Mouse (Mus musculus) cerebellum, adult 18-20 months (tissue): ENCODE measurements around the gene Tspan5.

Source experiments
- DNase-seq, 2 experiments: peaks; one replicate each; pipeline ENCODE4 v3.0.0; 2021

Tspan5 gene

DNA sequence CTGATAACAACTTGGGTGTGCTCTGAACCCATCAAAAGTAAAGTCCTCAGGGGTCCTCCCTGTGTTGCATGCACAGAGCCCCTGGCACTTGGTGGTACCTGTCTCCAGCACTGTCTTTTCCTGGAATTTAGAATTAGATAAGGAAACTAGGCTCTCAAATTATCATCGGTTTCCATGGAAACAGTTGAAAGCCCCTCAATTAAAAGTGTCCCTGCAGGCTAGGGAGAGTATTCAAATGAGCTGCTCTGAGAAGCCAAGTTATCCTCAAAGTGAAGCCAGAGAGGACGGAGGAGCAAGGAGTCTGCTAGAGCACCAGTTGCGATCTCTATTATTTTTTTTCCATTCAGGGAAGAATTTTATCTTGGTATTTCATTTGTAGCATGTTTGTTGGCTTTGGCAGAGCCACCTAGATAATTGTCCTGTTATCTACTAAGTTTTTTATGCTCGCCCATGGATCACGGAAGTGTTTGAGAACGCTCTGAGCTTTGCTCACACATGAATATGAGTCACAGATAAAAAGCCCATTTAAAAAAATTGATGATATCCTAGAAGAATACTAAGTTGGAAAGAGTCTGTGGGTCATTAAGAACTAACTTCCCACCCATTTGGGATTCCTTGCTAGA is 139.8 kb downstream of the Tspan5 start:
- no peak for DNase-seq

GRCm38 (mm10) chr3:138886121-138886520 is 144.1 kb downstream of the Tspan5 start:
- no peak for DNase-seq

- DNase-seq = peak; percentile 29 to 47
These were observed 147.2 kb downstream of the Tspan5 start for GRCm38 (mm10) chr3:138889214-138889613.

DNA sequence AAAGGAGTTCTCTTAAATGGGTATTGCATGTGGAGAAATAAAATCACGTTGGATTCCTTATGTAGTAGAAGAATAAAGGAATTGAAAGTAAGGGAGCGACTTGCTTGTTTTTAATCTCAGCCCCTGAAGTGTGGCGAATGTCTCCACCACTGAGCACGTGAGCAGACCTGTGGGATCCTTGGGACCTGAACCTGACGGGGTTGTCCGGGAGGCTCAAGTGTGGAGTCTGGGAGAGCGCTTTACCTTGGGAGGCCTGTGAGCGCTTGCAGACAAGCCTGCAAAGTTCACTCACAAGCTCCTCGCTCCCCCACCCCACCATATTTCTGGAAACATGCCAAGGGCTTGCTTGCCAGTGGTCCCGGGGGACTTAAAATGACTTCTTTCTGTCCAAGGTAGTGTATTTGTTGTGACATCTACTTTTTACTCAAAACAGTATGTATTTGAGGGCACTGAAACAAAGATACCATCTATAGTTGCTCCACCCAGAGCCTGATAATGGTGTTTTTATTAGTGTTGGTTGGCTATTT is 147.8 kb downstream of the Tspan5 start:
- DNase-seq = no peak

DNA sequence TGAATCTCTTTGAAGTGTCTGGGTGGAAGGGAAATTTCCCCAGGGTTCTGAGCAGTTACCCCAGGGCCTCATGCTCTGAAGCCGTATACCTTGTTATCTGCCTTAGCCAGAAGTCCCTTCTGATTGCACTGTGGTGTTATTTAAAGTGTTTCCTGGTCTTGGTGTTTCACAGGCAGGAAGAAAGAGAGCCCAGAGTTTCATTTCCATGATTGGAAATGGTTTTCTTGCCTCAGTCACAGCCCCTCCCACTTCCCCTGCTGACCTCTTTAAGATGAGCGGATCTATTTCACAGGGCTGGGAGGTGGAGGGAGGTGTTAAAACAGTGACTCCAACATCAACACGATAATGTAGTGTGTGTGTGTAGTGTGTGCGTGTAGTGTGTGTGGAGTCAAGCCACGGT is 151.5 kb downstream of the Tspan5 start:
- DNase-seq = no peak

GRCm38 (mm10) chr3:138897500-138897899 is 155.5 kb downstream of the Tspan5 start:
- no peak for DNase-seq

- DNase-seq = no peak
These were observed 156.1 kb downstream of the Tspan5 start for GRCm38 (mm10) chr3:138898055-138898454.

DNA sequence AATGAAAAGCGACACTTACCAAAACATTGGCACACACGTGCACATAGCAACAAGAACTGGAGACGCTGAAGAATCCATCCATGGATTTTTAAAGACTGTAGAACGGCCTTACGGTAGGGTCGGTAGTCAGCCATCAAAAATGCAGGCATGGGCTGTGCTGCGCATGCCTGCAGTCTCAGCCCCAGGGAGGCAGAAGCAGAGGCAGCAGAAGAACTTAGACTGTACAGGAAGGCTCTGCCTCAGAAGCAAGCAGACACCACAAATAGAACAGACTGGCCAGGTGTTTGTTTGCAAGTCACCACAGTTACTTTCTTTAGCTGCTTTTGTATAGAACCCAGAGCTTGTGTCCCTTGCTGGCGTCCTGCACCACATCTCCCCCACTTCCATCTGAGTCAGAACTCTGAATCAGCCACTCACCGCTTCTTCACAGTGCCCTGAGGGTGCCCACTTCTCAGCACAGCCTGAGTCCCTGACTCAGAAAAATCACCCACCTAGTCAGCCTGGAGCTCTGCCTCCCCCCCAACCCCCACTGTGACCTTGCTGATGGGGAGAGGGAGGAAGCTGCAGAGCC is 158.7 kb downstream of the Tspan5 start:
- DNase-seq = no peak

- DNase-seq = peak in 1 of 2 experiments; percentile 19
These were observed 163.7 kb downstream of the Tspan5 start for GRCm38 (mm10) chr3:138905678-138906077.

- peak; percentile 78 to 81 for DNase-seq
These were observed 164.3 kb downstream of the Tspan5 start for GRCm38 (mm10) chr3:138906112-138906880.

- no peak for DNase-seq
These were observed 167.3 kb downstream of the Tspan5 start for GRCm38 (mm10) chr3:138909313-138909712.

- no peak for DNase-seq
These were observed 170.5 kb downstream of the Tspan5 start for GRCm38 (mm10) chr3:138912504-138912903.

DNA sequence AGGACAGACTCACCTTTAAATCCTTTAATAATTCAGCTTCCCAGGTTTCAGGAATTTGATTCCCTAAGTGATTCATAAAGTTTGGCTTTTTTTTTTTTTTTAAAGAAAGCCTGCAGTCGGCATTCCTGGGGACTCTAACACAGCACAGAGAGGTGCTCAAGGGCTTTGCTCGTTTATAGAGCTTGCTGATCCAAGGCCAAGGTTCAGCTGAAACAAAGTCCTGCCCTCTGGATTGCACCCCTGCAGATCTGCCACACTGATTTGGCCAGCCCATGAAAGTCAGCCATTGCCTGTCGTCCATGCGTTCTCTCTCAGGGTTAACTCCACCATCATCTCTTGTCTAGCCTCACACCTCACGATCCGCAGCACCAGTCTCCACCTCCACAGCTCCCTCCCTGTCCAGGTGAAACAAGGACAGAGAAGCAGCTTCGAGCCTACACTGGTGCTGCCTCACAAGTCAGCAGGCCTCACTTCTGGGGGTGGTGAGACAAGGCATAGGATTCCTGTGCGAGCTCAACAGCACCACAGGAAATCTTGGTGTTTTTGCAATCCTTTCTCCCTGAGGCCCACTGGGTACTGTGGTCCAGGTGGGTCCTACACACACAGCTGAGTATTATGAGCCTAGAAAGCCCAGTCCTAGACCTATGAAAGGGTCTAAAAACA is 172.8 kb downstream of the Tspan5 start:
- no peak for DNase-seq

- no peak for DNase-seq
These were observed 174.6 kb downstream of the Tspan5 start for GRCm38 (mm10) chr3:138916591-138916990.

- DNase-seq = no peak
These were observed 175.0 kb downstream of the Tspan5 start for GRCm38 (mm10) chr3:138917016-138917415.

DNA sequence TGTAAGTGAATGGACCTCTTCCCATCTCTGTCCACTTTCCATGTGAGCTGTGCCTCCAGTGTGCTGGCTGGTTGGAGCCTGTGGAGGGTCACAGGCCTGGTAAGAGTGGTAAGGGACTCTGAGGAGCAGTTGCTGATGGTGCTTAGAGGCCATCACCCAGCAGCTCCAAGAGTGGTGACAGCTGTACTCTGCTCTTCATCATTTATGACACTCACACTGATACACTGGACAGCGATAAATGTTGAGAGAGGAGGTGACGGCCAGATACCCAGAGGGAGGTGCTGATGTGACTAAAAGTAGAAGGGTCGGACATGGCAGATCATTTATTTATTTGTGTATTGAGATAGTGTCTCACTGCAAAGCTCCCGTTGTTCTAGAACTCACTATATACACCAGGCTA is 176.2 kb downstream of the Tspan5 start:
- DNase-seq = no peak

GRCm38 (mm10) chr3:138926161-138926560 is 184.2 kb downstream of the Tspan5 start:
- DNase-seq = no peak

- no peak for DNase-seq
These were observed 185.4 kb downstream of the Tspan5 start for GRCm38 (mm10) chr3:138927437-138927836.

- DNase-seq = no peak
These were observed 194.8 kb downstream of the Tspan5 start for GRCm38 (mm10) chr3:138936780-138937179.

- DNase-seq = no peak
These were observed 195.2 kb downstream of the Tspan5 start for GRCm38 (mm10) chr3:138937241-138937640.

DNA sequence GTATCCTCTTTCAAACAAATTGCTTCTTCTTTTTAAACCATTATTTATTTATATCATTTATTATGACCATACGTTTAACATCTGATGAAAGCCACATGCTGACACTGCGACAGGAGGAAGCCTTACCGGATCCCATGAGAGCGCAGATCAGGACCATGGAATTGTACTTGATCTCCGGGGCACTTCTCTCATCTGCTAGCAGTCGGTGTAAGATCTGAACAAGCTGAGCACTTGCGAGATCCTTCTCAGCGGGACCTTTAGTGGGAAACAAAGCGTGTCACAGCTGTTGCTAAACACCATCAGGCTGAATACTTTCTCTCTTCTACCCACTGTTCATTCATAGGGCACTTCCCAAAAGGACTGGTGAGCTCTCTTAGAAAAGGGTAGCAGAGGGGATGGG is 199.6 kb downstream of the Tspan5 start:
- no peak for DNase-seq

GRCm38 (mm10) chr3:138945516-138945915 is 203.5 kb downstream of the Tspan5 start:
- DNase-seq = no peak

- DNase-seq = no peak
These were observed 207.1 kb downstream of the Tspan5 start for GRCm38 (mm10) chr3:138949081-138949480.
